Mouse (Mus musculus): ENCODE measurements at regions not wholly inside any gene's neighbourhood (a gene's known extent, or its start where the extent isn't known, plus 50 kb on each side); places are given as distances from the start of the nearest gene placed in this dataset.

- H3K27ac ChIP-seq (ENCODE audit: insufficient read depth, low read length): no peak overlapping the region
- no peaks in the 10 kb centered on the region; the same call in 1 of the 2 replicates for H3K4me1 ChIP-seq (ENCODE audit: control insufficient read depth, insufficient read depth, low read length)
- TF ChIP-seq CTCF (IDR thresholded peaks at IDR 0.05; ENCODE audit: extremely low read depth, insufficient read depth, low read length) (no peak), POLR2A (IDR thresholded peaks at IDR 0.05; ENCODE audit: extremely low read depth, insufficient read depth, low read length) (no peak)
- H3K4me3 ChIP-seq (ENCODE audit: insufficient read depth, low read length): no peak overlapping the region
Observed at GRCm38 (mm10) chr9:101439856-101440255, 188.3 kb upstream of the Ppp2r3a start.

- no peaks in the 10 kb centered on the region; the same call in 1 of the 2 replicates for H3K4me1 ChIP-seq (ENCODE audit: control insufficient read depth, insufficient read depth, low read length)
- no peak overlapping the region for H3K27ac ChIP-seq (ENCODE audit: insufficient read depth, low read length)
- no peak overlapping the region for H3K4me3 ChIP-seq (ENCODE audit: insufficient read depth, low read length)
- no peak for TF ChIP-seq POLR2A (IDR thresholded peaks at IDR 0.05; ENCODE audit: extremely low read depth, insufficient read depth, low read length)
- no peak for TF ChIP-seq CTCF (IDR thresholded peaks at IDR 0.05; ENCODE audit: extremely low read depth, insufficient read depth, low read length)
Observed at GRCm38 (mm10) chr9:101438564-101439180, 187.1 kb upstream of the Ppp2r3a start.

GRCm38 (mm10) chr9:101424974-101425670 is 173.5 kb upstream of the Ppp2r3a start:
- Histone ChIP-seq H3K27ac (ENCODE audit: insufficient read depth, low read length) (no peak overlapping the region), H3K4me3 (ENCODE audit: insufficient read depth, low read length) (no peak overlapping the region), H3K4me1 (ENCODE audit: control insufficient read depth, insufficient read depth, low read length) (no peaks in the 10 kb centered on the region)
- TF ChIP-seq POLR2A (IDR thresholded peaks at IDR 0.05; ENCODE audit: extremely low read depth, insufficient read depth, low read length) (no peak), CTCF (IDR thresholded peaks at IDR 0.05; ENCODE audit: extremely low read depth, insufficient read depth, low read length) (no peak)

- Histone ChIP-seq H3K4me1 (ENCODE audit: control insufficient read depth, insufficient read depth, low read length) (no peaks in the 10 kb centered on the region), H3K4me3 (ENCODE audit: insufficient read depth, low read length) (no peak overlapping the region), H3K27ac (ENCODE audit: insufficient read depth, low read length) (no peak overlapping the region)
- TF ChIP-seq POLR2A (IDR thresholded peaks at IDR 0.05; ENCODE audit: extremely low read depth, insufficient read depth, low read length): no peak
- TF ChIP-seq CTCF (IDR thresholded peaks at IDR 0.05; ENCODE audit: extremely low read depth, insufficient read depth, low read length): no peak
Observed at GRCm38 (mm10) chr9:101423041-101423440, 171.4 kb upstream of the Ppp2r3a start.

- no peak overlapping the region for H3K4me3 ChIP-seq (ENCODE audit: insufficient read depth, low read length)
- TF ChIP-seq CTCF (IDR thresholded peaks at IDR 0.05; ENCODE audit: extremely low read depth, insufficient read depth, low read length) (no peak), POLR2A (IDR thresholded peaks at IDR 0.05; ENCODE audit: extremely low read depth, insufficient read depth, low read length) (no peak)
- H3K27ac ChIP-seq (ENCODE audit: insufficient read depth, low read length): no peak overlapping the region
- no peaks in the 10 kb centered on the region for H3K4me1 ChIP-seq (ENCODE audit: control insufficient read depth, insufficient read depth, low read length)
Observed at GRCm38 (mm10) chr9:101422006-101422405, 170.4 kb upstream of the Ppp2r3a start.

GRCm38 (mm10) chr9:101421136-101421535 is 169.5 kb upstream of the Ppp2r3a start:
- Histone ChIP-seq H3K4me3 (ENCODE audit: insufficient read depth, low read length) (no peak overlapping the region), H3K27ac (ENCODE audit: insufficient read depth, low read length) (no peak overlapping the region), H3K4me1 (ENCODE audit: control insufficient read depth, insufficient read depth, low read length) (no peaks in the 10 kb centered on the region)
- TF ChIP-seq CTCF (IDR thresholded peaks at IDR 0.05; ENCODE audit: extremely low read depth, insufficient read depth, low read length): no peak
- TF ChIP-seq POLR2A (IDR thresholded peaks at IDR 0.05; ENCODE audit: extremely low read depth, insufficient read depth, low read length): no peak

GRCm38 (mm10) chr9:101420181-101420580 is 168.6 kb upstream of the Ppp2r3a start:
- H3K4me1 ChIP-seq (ENCODE audit: control insufficient read depth, insufficient read depth, low read length): no peaks in the 10 kb centered on the region
- no peak overlapping the region for H3K27ac ChIP-seq (ENCODE audit: insufficient read depth, low read length)
- TF ChIP-seq CTCF (IDR thresholded peaks at IDR 0.05; ENCODE audit: extremely low read depth, insufficient read depth, low read length) (no peak), POLR2A (IDR thresholded peaks at IDR 0.05; ENCODE audit: extremely low read depth, insufficient read depth, low read length) (no peak)
- no peak overlapping the region for H3K4me3 ChIP-seq (ENCODE audit: insufficient read depth, low read length)

- H3K27ac ChIP-seq (ENCODE audit: insufficient read depth, low read length): no peak overlapping the region
- no peak overlapping the region for H3K4me3 ChIP-seq (ENCODE audit: insufficient read depth, low read length)
- no peaks in the 10 kb centered on the region for H3K4me1 ChIP-seq (ENCODE audit: control insufficient read depth, insufficient read depth, low read length)
- TF ChIP-seq POLR2A (IDR thresholded peaks at IDR 0.05; ENCODE audit: extremely low read depth, insufficient read depth, low read length) (no peak), CTCF (IDR thresholded peaks at IDR 0.05; ENCODE audit: extremely low read depth, insufficient read depth, low read length) (no peak)
Observed at GRCm38 (mm10) chr9:101417660-101418059, 166.1 kb upstream of the Ppp2r3a start.

GRCm38 (mm10) chr9:101416321-101416720 is 164.7 kb upstream of the Ppp2r3a start:
- TF ChIP-seq CTCF (IDR thresholded peaks at IDR 0.05; ENCODE audit: extremely low read depth, insufficient read depth, low read length) (no peak), POLR2A (IDR thresholded peaks at IDR 0.05; ENCODE audit: extremely low read depth, insufficient read depth, low read length) (no peak)
- H3K4me3 ChIP-seq (ENCODE audit: insufficient read depth, low read length): no peak overlapping the region
- no peaks in the 10 kb centered on the region for H3K4me1 ChIP-seq (ENCODE audit: control insufficient read depth, insufficient read depth, low read length)
- H3K27ac ChIP-seq (ENCODE audit: insufficient read depth, low read length): no peak overlapping the region

GRCm38 (mm10) chr9:101413071-101413633 is 161.6 kb upstream of the Ppp2r3a start:
- Histone ChIP-seq H3K4me3 (ENCODE audit: insufficient read depth, low read length) (no peak overlapping the region), H3K4me1 (ENCODE audit: control insufficient read depth, insufficient read depth, low read length) (no peaks in the 10 kb centered on the region), H3K27ac (ENCODE audit: insufficient read depth, low read length) (no peak overlapping the region)
- TF ChIP-seq POLR2A (IDR thresholded peaks at IDR 0.05; ENCODE audit: extremely low read depth, insufficient read depth, low read length) (no peak), CTCF (IDR thresholded peaks at IDR 0.05; ENCODE audit: extremely low read depth, insufficient read depth, low read length) (no peak)

Measured in cortical plate, adult 2 months (tissue).